Mouse (Mus musculus): ENCODE data around the gene Dnali1.
A peak's percentile ranks its signal among the peaks of the same experiment; 100 is the strongest.

Dnali1 gene

GRCm38 (mm10) chr4:125065517-125066307 is at the start of gene Dnali1:
Gene Dnali1, minus strand, starts transcription at chr4:125065703.
- DNase-seq (ENCODE audit: low spot score) = peak; percentile 84

GRCm38 (mm10) chr4:125115081-125115480 is 49.6 kb upstream of the Dnali1 start:
- no peak for DNase-seq (ENCODE audit: low spot score)

GRCm38 (mm10) chr4:125114638-125115037 is 49.1 kb upstream of the Dnali1 start:
- DNase-seq (ENCODE audit: low spot score) = peak; percentile 86

GRCm38 (mm10) chr4:125105354-125105753 is 39.9 kb upstream of the Dnali1 start:
- DNase-seq (ENCODE audit: low spot score) = no peak

GRCm38 (mm10) chr4:125101334-125101733 is 35.8 kb upstream of the Dnali1 start:
- DNase-seq (ENCODE audit: low spot score) = no peak

GRCm38 (mm10) chr4:125099458-125099857 is 34.0 kb upstream of the Dnali1 start:
- DNase-seq (ENCODE audit: low spot score) = peak; percentile 91

GRCm38 (mm10) chr4:125097412-125097811 is 31.9 kb upstream of the Dnali1 start:
- no peak for DNase-seq (ENCODE audit: low spot score)

- no peak for DNase-seq (ENCODE audit: low spot score)
These were observed 30.6 kb upstream of the Dnali1 start for GRCm38 (mm10) chr4:125096066-125096465.

- no peak for DNase-seq (ENCODE audit: low spot score)
These were observed 27.5 kb upstream of the Dnali1 start for GRCm38 (mm10) chr4:125093031-125093430.

GRCm38 (mm10) chr4:125085346-125085841 is 19.9 kb upstream of the Dnali1 start:
- DNase-seq (ENCODE audit: low spot score) = peak; percentile 78

- peak; percentile 90 for DNase-seq (ENCODE audit: low spot score)
These were observed 19.2 kb upstream of the Dnali1 start, which contains the start of gene Meaf6 for GRCm38 (mm10) chr4:125084403-125085345. Gene Meaf6, plus strand, starts transcription at chr4:125085134.

GRCm38 (mm10) chr4:125078698-125079097 is 13.2 kb upstream of the Dnali1 start:
- DNase-seq (ENCODE audit: low spot score) = no peak

- no peak for DNase-seq (ENCODE audit: low spot score)
These were observed 12.2 kb upstream of the Dnali1 start for GRCm38 (mm10) chr4:125077700-125078099.

GRCm38 (mm10) chr4:125066490-125067370 is 1.2 kb upstream of the Dnali1 start, which contains the start of gene Snip1:
Gene Snip1, plus strand, starts transcription at chr4:125066672.
- peak; percentile 98 for DNase-seq (ENCODE audit: low spot score)

GRCm38 (mm10) chr4:125063829-125064228 is 1.7 kb downstream of the Dnali1 start:
- DNase-seq (ENCODE audit: low spot score) = no peak

GRCm38 (mm10) chr4:125059025-125059424 is 6.5 kb downstream of the Dnali1 start:
- DNase-seq (ENCODE audit: low spot score) = peak; percentile 87

- DNase-seq (ENCODE audit: low spot score) = no peak
These were observed 7.5 kb downstream of the Dnali1 start for GRCm38 (mm10) chr4:125058033-125058432.

GRCm38 (mm10) chr4:125057273-125057672 is 8.2 kb downstream of the Dnali1 start:
- DNase-seq (ENCODE audit: low spot score) = no peak

- DNase-seq (ENCODE audit: low spot score) = peak; percentile 15
These were observed 9.0 kb downstream of the Dnali1 start for GRCm38 (mm10) chr4:125056476-125056875.

- no peak for DNase-seq (ENCODE audit: low spot score)
These were observed 10.1 kb downstream of the Dnali1 start for GRCm38 (mm10) chr4:125055385-125055784.

GRCm38 (mm10) chr4:125044454-125044853 is 21.0 kb downstream of the Dnali1 start:
- DNase-seq (ENCODE audit: low spot score) = no peak

Measured in embryo, embryonic 10.5 days (tissue).